Comparison of ENCODE assay signal across 9 mouse cellular contexts in the genomic region with DNA sequence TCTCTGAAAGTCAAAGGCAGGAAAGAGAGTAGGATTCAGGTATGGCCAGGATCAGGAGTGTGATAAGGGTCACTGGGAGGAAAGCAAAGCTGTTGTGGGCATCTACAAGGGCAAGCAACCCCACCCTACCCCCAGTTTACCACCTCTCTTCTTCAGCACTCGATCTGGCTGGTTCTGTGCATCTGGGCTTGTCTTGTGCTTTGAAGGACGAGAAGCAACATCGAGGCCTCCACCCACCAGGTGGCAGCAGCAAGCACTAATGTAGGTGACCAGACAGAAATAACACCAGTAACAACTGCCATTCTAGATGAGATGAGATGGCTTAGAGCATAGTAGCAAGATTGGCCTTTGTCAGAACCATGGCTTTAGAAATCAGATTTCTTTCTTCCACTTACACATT.
DNase-seq lines count a peak whose midpoint lies in the region; TF ChIP-seq lines count a peak whose summit lies in the region.
"Had no signal": no experiment of that assay in that cellular context is flagged by ENCODE, and none has a peak within 500 bp of the region (broad histone marks: within the 10 kb centered on the region; RNA-seq: fewer than 3 reads in every experiment).

No protein-coding gene starts in this region.

- H3K4me1 ChIP-seq in embryonic facial prominence, embryonic 10.5 days, result peaks cover 29% of the 10 kb centered on the region
- H3K4me1 ChIP-seq: embryonic facial prominence, embryonic 15.5 days had no signal

- no peaks in the 10 kb centered on the region for H3K9me3 ChIP-seq in embryonic facial prominence, embryonic 10.5 days
- H3K9me3 ChIP-seq: embryonic facial prominence, embryonic 15.5 days had no signal

- WGBS in embryonic facial prominence, embryonic 10.5 days, result 87% methylated on average over 3 of the region's 3 CpGs

- H3K27me3 ChIP-seq in embryonic facial prominence, embryonic 10.5 days (replicated peaks; ENCODE audit: low read depth, poor library complexity, severe bottlenecking), result no peaks in the 10 kb centered on the region
- H3K27me3 ChIP-seq: embryonic facial prominence, embryonic 15.5 days had no signal

- DNase-seq in embryo, embryonic 10 days (ENCODE audit: low spot score), result peak; percentile 39
- DNase-seq in embryo, embryonic 10.5 days (ENCODE audit: low spot score), result no peak
- DNase-seq in layer of hippocampus, adult 2 months (ENCODE audit: low spot score in 2 of 2), result no peak
- no peak for DNase-seq in layer of hippocampus, postnatal 10 days (ENCODE audit: low spot score in 2 of 2)
- DNase-seq in ES-CJ7 (ENCODE audit: low read depth, low spot score), result peak; percentile 58
- DNase-seq in embryonic facial prominence, embryonic 10.5 days (ENCODE audit: low spot score), result peak; percentile 21
- DNase-seq in adipocyte (ENCODE audit: low spot score), result no peak
- DNase-seq in thymus, postnatal 36 days, result no peak

- no peak overlapping the region for H3K27ac ChIP-seq in layer of hippocampus, adult 2 months
- H3K27ac ChIP-seq in embryonic facial prominence, embryonic 10.5 days (replicated peaks), result 0 out of 2 replicates have a peak overlapping the region, but pooled peaks have one; percentile 7
- H3K27ac ChIP-seq: embryonic facial prominence, embryonic 15.5 days had no signal

- H3K4me3 ChIP-seq in layer of hippocampus, adult 2 months, result no peak overlapping the region
- no peak overlapping the region for H3K4me3 ChIP-seq in embryonic facial prominence, embryonic 10.5 days
- H3K4me3 ChIP-seq: embryonic facial prominence, embryonic 15.5 days had no signal

- TF ChIP-seq CTCF in layer of hippocampus, adult 2 months (conservative IDR thresholded peaks at IDR 0.05), result peak; percentile 35

- H3K36me3 ChIP-seq in embryonic facial prominence, embryonic 10.5 days (replicated peaks), result no peaks in the 10 kb centered on the region
- H3K36me3 ChIP-seq: embryonic facial prominence, embryonic 15.5 days had no signal

Comparison
In these comparisons a context has a peak if more than half of its experiments do, and no peak if none do; other contexts are left out.
1. DNase-seq: peak in embryo, embryonic 10 days (single experiment), ES-CJ7 (single experiment) and embryonic facial prominence, embryonic 10.5 days (single experiment); none in embryo, embryonic 10.5 days (single experiment), layer of hippocampus, adult 2 months (0 of 2), layer of hippocampus, postnatal 10 days (0 of 2), adipocyte (single experiment) and thymus, postnatal 36 days (0 of 2).